Mouse (Mus musculus) embryonic facial prominence, embryonic 15.5 days (tissue): Measurements from ENCODE around the gene Hykk. TPM values are rescaled to one million over a fixed set of nuclear protein-coding genes. Genes with fewer than 3 reads are reported as not detected.

Experiments
- ATAC-seq: fragments of 200-750 bp; cut with Nextera tagmentation; 2 replicates; pipeline ENCODE4 v1.8.0; 2017; ENCODE audit warnings: low read depth, moderate TSS enrichment; ENCODE audit not compliant: insufficient number of reproducible peaks, low FRiP score, low TSS enrichment
- H3K27ac ChIP-seq: fragments of 300-500 bp; sonication (generic); replicated peaks from 2 replicates; pipeline ENCODE4 v1.5.1; 2015; ENCODE audit warnings: mild to moderate bottlenecking, inconsistent platforms
- H3K27me3 ChIP-seq: fragments of 300-500 bp; sonication (generic); 2 replicates; pipeline ENCODE4 v1.6.1; 2015; ENCODE audit warnings: inconsistent platforms
- H3K36me3 ChIP-seq: fragments of 300-500 bp; sonication (generic); 2 replicates; pipeline ENCODE4 v1.6.1; 2015; ENCODE audit warnings: mild to moderate bottlenecking, inconsistent platforms
- H3K4me1 ChIP-seq: fragments of 300-500 bp; sonication (generic); 2 replicates; pipeline ENCODE4 v1.6.1; 2015; ENCODE audit warnings: inconsistent platforms
- H3K4me2 ChIP-seq: fragments of 300-500 bp; sonication (generic); replicated peaks from 2 replicates; pipeline ENCODE4 v1.6.1; 2015; ENCODE audit warnings: mild to moderate bottlenecking, inconsistent platforms
- H3K4me3 ChIP-seq: fragments of 300-500 bp; sonication (generic); replicated peaks from 2 replicates; pipeline ENCODE4 v1.5.1; 2015; ENCODE audit warnings: mild to moderate bottlenecking, inconsistent platforms
- H3K9ac ChIP-seq: fragments of 300-500 bp; sonication (generic); 2 replicates; pipeline ENCODE4 v1.6.1; 2015; ENCODE audit warnings: inconsistent platforms
- H3K9me3 ChIP-seq: fragments of 300-500 bp; sonication (generic); replicated peaks from 2 replicates; pipeline ENCODE4 v1.6.1; 2016; ENCODE audit warnings: inconsistent platforms
- WGBS: fragments of 180-500 bp; shearing (Covaris S2); methylation state at CpG from one replicate; pipeline ENCODE4 v1.1.7; 2015; 5-methylcytosine and 5-hydroxymethylcytosine counted together
- polyA plus RNA-seq: library from polyadenylated mRNA; unstranded; fragments of >200 nt; fragmentation: Nextera tagmentation; extraction: Ambion mirVana; gene quantifications from 2 replicates; pipeline ENCODE4 v1.2.1, GENCODE M21; 2015

The Hykk gene
- polyA plus RNA-seq, 1 experiment from 2014 or later, result 5.4 TPM

DNA sequence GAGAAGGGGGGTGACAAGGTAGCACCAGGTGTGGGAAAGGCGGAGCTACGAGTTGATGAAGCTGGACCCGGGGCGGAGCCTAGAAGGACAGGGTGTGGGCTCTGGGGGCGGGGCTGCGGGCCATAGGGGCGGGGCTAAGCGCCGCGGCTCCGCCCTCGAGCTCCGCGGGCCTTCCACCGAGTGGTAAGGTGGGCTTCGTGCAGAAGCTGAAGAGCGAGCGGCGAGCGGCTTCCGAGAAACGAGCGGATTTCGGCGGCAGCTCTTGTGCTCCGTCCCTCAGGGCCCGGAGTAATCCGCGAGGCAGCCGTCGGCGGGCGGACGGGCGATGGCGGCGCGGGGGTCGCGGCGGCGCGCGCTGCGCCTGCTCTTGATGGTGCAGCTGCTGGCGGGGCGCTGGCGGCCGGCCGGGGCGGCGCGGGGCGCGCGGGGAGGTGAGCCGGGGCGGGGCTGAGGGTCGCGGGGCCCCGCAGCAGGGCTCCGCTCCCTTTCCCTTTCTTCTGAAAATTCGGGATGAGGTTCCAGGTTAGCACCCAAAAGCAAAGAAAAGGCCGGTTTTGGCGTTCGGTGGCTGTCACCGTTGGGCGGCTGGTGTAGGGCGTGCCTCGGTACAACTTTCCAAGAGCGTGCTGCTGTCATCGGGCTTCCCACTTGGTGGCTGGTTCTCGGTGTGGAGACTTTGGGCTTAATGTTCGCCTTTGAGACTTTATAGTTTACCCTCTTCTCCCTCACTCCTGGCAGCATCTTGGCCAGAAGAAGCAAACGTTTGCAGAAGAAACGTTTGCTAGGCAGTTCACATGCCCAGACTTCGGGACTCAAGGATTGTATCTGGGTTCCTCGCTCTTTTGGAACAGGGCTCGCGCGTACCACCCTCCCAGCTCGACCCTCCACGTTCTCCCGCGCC is 64.5 kb downstream of the Hykk start:
- Histone ChIP-seq H3K9me3 (no peaks in the 10 kb centered on the region), H3K4me1 (peaks cover 15% of the 10 kb centered on the region; the same call in 1 of the 2 replicates), H3K27ac (no peak overlapping the region), H3K36me3 (no peaks in the 10 kb centered on the region), H3K27me3 (peaks cover 36% of the 10 kb centered on the region), H3K4me2 (peak overlapping the region; percentile 95), H3K4me3 (peak overlapping the region; percentile 66), H3K9ac (peak overlapping the region; percentile 23; the same call in 1 of the 2 replicates)
- 2% methylated on average over 75 of the region's 85 CpGs for WGBS
- peak; percentile 70 for ATAC-seq

DNA sequence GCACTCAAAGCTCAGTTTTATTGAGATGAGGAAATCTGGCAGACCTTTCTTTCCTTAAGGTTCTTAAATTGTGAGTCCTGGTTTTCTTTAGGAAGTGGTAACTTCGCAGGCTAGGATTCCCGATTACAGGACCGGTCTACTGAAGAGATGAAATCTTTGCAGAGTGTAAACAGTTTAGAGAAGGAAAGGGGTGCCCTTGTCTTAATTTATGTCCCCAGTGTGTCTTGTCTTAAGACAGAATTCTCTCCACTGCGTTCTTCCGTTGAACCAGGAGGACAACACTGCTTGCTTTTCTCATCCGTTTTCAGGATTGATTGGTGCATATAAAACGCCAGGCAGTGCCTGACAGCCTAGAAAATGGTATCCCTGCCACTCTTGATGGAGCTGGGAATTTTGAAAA is 65.3 kb downstream of the Hykk start:
- Histone ChIP-seq H3K9me3 (no peaks in the 10 kb centered on the region), H3K4me2 (peak overlapping the region; percentile 95), H3K27me3 (peaks cover 36% of the 10 kb centered on the region), H3K4me1 (peaks cover 15% of the 10 kb centered on the region; the same call in 1 of the 2 replicates), H3K27ac (no peak overlapping the region), H3K36me3 (no peaks in the 10 kb centered on the region), H3K9ac (no peak overlapping the region), H3K4me3 (peak overlapping the region; percentile 66)
- WGBS, result 10% methylated on average over 7 of the region's 7 CpGs
- no peak for ATAC-seq

DNA sequence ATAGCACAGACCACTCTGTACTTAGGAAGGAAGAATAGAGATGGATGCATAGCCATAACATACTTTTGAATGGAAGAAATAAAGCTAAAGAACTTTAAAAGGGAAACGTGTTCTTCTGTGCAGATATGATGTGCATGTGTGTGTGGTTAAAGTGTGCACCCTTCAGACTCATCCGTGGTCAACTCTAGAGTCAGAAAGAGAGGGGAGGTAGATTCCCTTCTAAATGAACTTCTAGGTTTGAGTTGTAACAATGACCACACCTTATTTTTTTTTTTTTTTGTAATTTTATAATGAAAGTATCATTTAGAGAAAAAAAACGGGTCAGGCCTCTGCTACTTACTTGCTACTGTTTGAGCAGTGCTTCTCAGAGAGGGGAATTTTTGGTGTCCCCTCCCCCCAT is 73.3 kb downstream of the Hykk start:
- no peaks in the 10 kb centered on the region for H3K36me3 ChIP-seq
- H3K4me3 ChIP-seq, result no peak overlapping the region
- no peaks in the 10 kb centered on the region for H3K4me1 ChIP-seq
- H3K4me2 ChIP-seq, result no peak overlapping the region
- no peaks in the 10 kb centered on the region for H3K9me3 ChIP-seq
- 78% methylated on average over 3 of the region's 3 CpGs for WGBS
- no peak for ATAC-seq
- no peak overlapping the region for H3K9ac ChIP-seq
- H3K27me3 ChIP-seq, result no peaks in the 10 kb centered on the region
- no peak overlapping the region for H3K27ac ChIP-seq

DNA sequence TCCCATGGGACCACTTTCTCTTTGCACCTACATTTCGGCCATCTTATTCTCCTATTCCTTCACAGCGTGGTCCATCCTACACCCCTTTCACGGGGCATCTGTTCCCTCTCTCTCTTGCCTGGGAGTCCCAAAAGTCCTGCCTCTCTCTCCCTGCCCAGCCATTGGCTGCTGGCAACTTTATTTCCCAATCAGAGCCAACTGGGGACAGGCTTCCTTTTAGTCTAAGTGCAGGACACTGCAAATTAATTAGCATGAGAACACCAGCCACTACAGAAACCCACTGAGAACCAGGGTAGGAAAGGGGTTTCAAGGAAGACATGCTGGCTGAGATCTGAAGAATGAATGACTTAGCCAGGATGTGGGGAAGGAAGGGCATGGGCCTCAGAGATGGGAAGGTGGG is 77.3 kb downstream of the Hykk start:
- 49% methylated on average over 3 of the region's 3 CpGs for whole genome bisulfite sequencing
- H3K27ac ChIP-seq, result no peak overlapping the region
- H3K4me2 ChIP-seq, result no peak overlapping the region
- no peaks in the 10 kb centered on the region for H3K9me3 ChIP-seq
- no peak overlapping the region for H3K4me3 ChIP-seq
- H3K9ac ChIP-seq, result no peak overlapping the region
- no peaks in the 10 kb centered on the region for H3K4me1 ChIP-seq
- no peak for ATAC-seq
- no peaks in the 10 kb centered on the region for H3K36me3 ChIP-seq
- H3K27me3 ChIP-seq, result no peaks in the 10 kb centered on the region

DNA sequence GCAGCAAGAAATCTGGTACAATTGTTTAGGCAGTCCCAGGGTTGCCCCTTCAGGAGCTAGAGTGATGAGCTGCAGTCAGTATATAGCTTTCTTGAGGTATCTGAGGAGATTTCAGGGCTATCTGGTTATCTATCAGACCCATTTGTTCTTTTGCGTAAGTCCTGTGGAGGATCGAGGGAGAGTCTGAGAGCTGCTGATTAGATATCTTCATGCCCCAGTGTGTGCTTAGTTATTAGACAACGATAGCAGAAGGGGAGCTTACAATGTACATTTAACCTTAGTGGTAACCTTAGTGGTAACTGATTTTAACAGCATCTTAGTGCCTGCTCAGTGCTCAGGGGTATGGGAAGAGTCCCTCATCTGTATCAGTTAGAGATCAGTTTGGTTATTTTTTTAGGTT is 78.6 kb downstream of the Hykk start:
- H3K27ac ChIP-seq, result no peak overlapping the region
- no peaks in the 10 kb centered on the region for H3K27me3 ChIP-seq
- ATAC-seq, result no peak
- no peak overlapping the region for H3K9ac ChIP-seq
- 81% methylated on average over 3 of the region's 3 CpGs for WGBS
- H3K9me3 ChIP-seq, result no peaks in the 10 kb centered on the region
- H3K4me1 ChIP-seq, result no peaks in the 10 kb centered on the region
- H3K4me3 ChIP-seq, result no peak overlapping the region
- no peak overlapping the region for H3K4me2 ChIP-seq
- no peaks in the 10 kb centered on the region for H3K36me3 ChIP-seq

Other genes with a start within 250 kb of the Hykk start
- gene Dnaja4, start 218.4 kb upstream of the Hykk start, polyA plus RNA-seq, result 13.5 and 15.6 TPM in 2 replicates
- gene Wdr61, start 182.8 kb upstream of the Hykk start, polyA plus RNA-seq, result 142 and 143 TPM in 2 replicates
- 472 and 489 TPM in 2 replicates for gene Crabp1, start 152.5 kb upstream of the Hykk start, polyA plus RNA-seq
- 26.2 and 27.2 TPM in 2 replicates for gene Ireb2, start 53.5 kb upstream of the Hykk start, polyA plus RNA-seq
- gene Psma4, start 33.5 kb downstream of the Hykk start, polyA plus RNA-seq, result 280 and 290 TPM in 2 replicates
- 0.92 and 1.0 TPM in 2 replicates for gene AY074887, start 33.7 kb downstream of the Hykk start, polyA plus RNA-seq
- 0.43 and 0.73 TPM in 2 replicates for gene Chrna5, start 63.6 kb downstream of the Hykk start, polyA plus RNA-seq
- gene Chrna3, start 109.3 kb downstream of the Hykk start, polyA plus RNA-seq, result 0.49 and 0.54 TPM in 2 replicates
- gene Chrnb4, start 131.5 kb downstream of the Hykk start, polyA plus RNA-seq, result 0.59 and 0.65 TPM in 2 replicates
- gene Ube2q2, start 231.6 kb downstream of the Hykk start, polyA plus RNA-seq, result 32.2 and 34.0 TPM in 2 replicates